Mouse (Mus musculus): ENCODE measurements around the gene Arhgef17.

Gene Arhgef17

GRCm38 (mm10) chr7:100876293-100876692 lies 55.6 kb downstream of the Arhgef17 start:
- DNase-seq (ENCODE audit: low spot score in 2 of 2) = no peak

GRCm38 (mm10) chr7:100875822-100876221 lies 56.1 kb downstream of the Arhgef17 start:
- DNase-seq (ENCODE audit: low spot score in 2 of 2) = no peak

GRCm38 (mm10) chr7:100873197-100873596 lies 58.7 kb downstream of the Arhgef17 start:
- DNase-seq (ENCODE audit: low spot score in 2 of 2) = no peak

GRCm38 (mm10) chr7:100871892-100872291 lies 60.0 kb downstream of the Arhgef17 start:
- no peak for DNase-seq (ENCODE audit: low spot score in 2 of 2)

- no peak for DNase-seq (ENCODE audit: low spot score in 2 of 2)
These were observed 60.6 kb downstream of the Arhgef17 start for GRCm38 (mm10) chr7:100871355-100871754.

- DNase-seq (ENCODE audit: low spot score in 2 of 2) = no peak
These were observed 61.9 kb downstream of the Arhgef17 start for GRCm38 (mm10) chr7:100869877-100870629.

- DNase-seq (ENCODE audit: low spot score in 2 of 2) = no peak
These were observed 63.4 kb downstream of the Arhgef17 start for GRCm38 (mm10) chr7:100868551-100868950.

GRCm38 (mm10) chr7:100867561-100867960 lies 64.3 kb downstream of the Arhgef17 start:
- no peak for DNase-seq (ENCODE audit: low spot score in 2 of 2)

- DNase-seq (ENCODE audit: low spot score in 2 of 2) = peak; percentile 46 to 80
These were observed 65.2 kb downstream of the Arhgef17 start for GRCm38 (mm10) chr7:100866675-100867074.

- DNase-seq (ENCODE audit: low spot score in 2 of 2) = peak; percentile 95 to 98
These were observed 68.9 kb downstream of the Arhgef17 start, which contains the start of gene Relt for GRCm38 (mm10) chr7:100862828-100863638. Relt (minus strand) TSS chr7:100863446.

- DNase-seq (ENCODE audit: low spot score in 2 of 2) = no peak
These were observed 69.6 kb downstream of the Arhgef17 start for GRCm38 (mm10) chr7:100862353-100862752.

- DNase-seq (ENCODE audit: low spot score in 2 of 2) = no peak
These were observed 70.7 kb downstream of the Arhgef17 start for GRCm38 (mm10) chr7:100861209-100861608.

GRCm38 (mm10) chr7:100860450-100860849 lies 71.5 kb downstream of the Arhgef17 start:
- no peak for DNase-seq (ENCODE audit: low spot score in 2 of 2)

- DNase-seq (ENCODE audit: low spot score in 2 of 2) = peak; percentile 62 to 64
These were observed 75.9 kb downstream of the Arhgef17 start for GRCm38 (mm10) chr7:100855795-100856573.

- no peak for DNase-seq (ENCODE audit: low spot score in 2 of 2)
These were observed 76.6 kb downstream of the Arhgef17 start for GRCm38 (mm10) chr7:100855300-100855699.

- no peak for DNase-seq (ENCODE audit: low spot score in 2 of 2)
These were observed 77.0 kb downstream of the Arhgef17 start for GRCm38 (mm10) chr7:100854861-100855260.

GRCm38 (mm10) chr7:100854137-100854814 lies 77.6 kb downstream of the Arhgef17 start:
- no peak for DNase-seq (ENCODE audit: low spot score in 2 of 2)

GRCm38 (mm10) chr7:100853396-100853795 lies 78.5 kb downstream of the Arhgef17 start:
- no peak for DNase-seq (ENCODE audit: low spot score in 2 of 2)

- DNase-seq (ENCODE audit: low spot score in 2 of 2) = no peak
These were observed 80.2 kb downstream of the Arhgef17 start for GRCm38 (mm10) chr7:100851481-100852356.

- DNase-seq (ENCODE audit: low spot score in 2 of 2) = no peak
These were observed 82.4 kb downstream of the Arhgef17 start for GRCm38 (mm10) chr7:100849508-100849907.
